Mouse (Mus musculus) G1E (cell line): ENCODE data around the gene Fam166a. TPM values are rescaled to one million over a fixed set of nuclear protein-coding genes. Genes with fewer than 3 reads are reported as not detected.
A peak's percentile ranks its signal among the peaks of the same experiment; 100 is the strongest.

Experiments
- ATAC-seq: 2 replicates; pipeline ENCODE4 v1.8.0; 2016; ENCODE audit warnings: mild to moderate bottlenecking; ENCODE audit not compliant: insufficient number of reproducible peaks, poor library complexity, low FRiP score, severe bottlenecking; ENCODE audit errors: extremely low read depth
- DNase-seq: peaks from one replicate; pipeline ENCODE4 v3.0.0; 2012; ENCODE audit warnings: low spot score
- H3K27me3 ChIP-seq: 2 replicates; pipeline ENCODE4 v1.6.1; 2012; ENCODE audit warnings: mild to moderate bottlenecking, low read length, inconsistent platforms; ENCODE audit not compliant: insufficient read depth
- H3K36me3 ChIP-seq: replicated peaks from 2 replicates; pipeline ENCODE3; 2012; ENCODE audit warnings: mild to moderate bottlenecking, inconsistent platforms
- H3K4me1 ChIP-seq: 2 replicates; pipeline ENCODE4 v1.6.1; 2012; ENCODE audit warnings: low read depth, low read length, inconsistent platforms, mixed read lengths; ENCODE audit not compliant: insufficient read depth
- H3K4me3 ChIP-seq: 2 replicates; pipeline ENCODE4 v1.5.1; 2012; ENCODE audit warnings: low read depth, mild to moderate bottlenecking, inconsistent platforms, low read length, moderate library complexity, mixed read lengths
- H3K9me3 ChIP-seq: replicated peaks from 2 replicates; pipeline ENCODE4 v1.6.1; 2012; ENCODE audit warnings: inconsistent platforms
- CTCF ChIP-seq: IDR thresholded peaks from 2 replicates; pipeline ENCODE4 v1.5.1; 2012; ENCODE audit warnings: low read depth, low read length, inconsistent platforms, mixed read lengths
- GATA1 ChIP-seq: IDR thresholded peaks from 2 replicates; pipeline ENCODE4 v1.6.1; 2012; ENCODE audit warnings: borderline replicate concordance, low read length, inconsistent platforms, mixed read lengths
- GATA2 ChIP-seq: IDR thresholded peaks from 2 replicates; pipeline ENCODE4 v1.6.1; 2012; ENCODE audit warnings: low read depth, low read length, inconsistent platforms, borderline replicate concordance
- POLR2AphosphoS5 ChIP-seq: IDR thresholded peaks from 2 replicates; pipeline ENCODE4 v1.6.1; 2012; ENCODE audit warnings: low read depth, low read length, inconsistent platforms; ENCODE audit not compliant: insufficient replicate concordance
- TAL1 ChIP-seq: conservative IDR thresholded peaks from 2 replicates; pipeline ENCODE4 v1.6.1; 2012; ENCODE audit warnings: low read depth, low read length, inconsistent platforms, mixed read lengths
- polyA plus RNA-seq: library from polyadenylated mRNA; stranded (reverse); fragments of >175 nt; gene quantifications from 2 replicates; pipeline ENCODE4 v1.2.3, GENCODE M21; 2012
- total RNA-seq, 2 experiments: library from RNA; stranded (forward) in 1 of 2; stranded (reverse) in 1 of 2; fragments of 200-1000 nt in 1 of 2; fragments of >200 nt in 1 of 2; fragmentation: Nextera tagmentation in 1 of 2; gene quantifications; 2 replicates each; pipeline ENCODE4 v1.2.3; 2014 to 2017

Fam166a gene
- total and polyA plus RNA-seq, 3 experiments: not detected

DNA sequence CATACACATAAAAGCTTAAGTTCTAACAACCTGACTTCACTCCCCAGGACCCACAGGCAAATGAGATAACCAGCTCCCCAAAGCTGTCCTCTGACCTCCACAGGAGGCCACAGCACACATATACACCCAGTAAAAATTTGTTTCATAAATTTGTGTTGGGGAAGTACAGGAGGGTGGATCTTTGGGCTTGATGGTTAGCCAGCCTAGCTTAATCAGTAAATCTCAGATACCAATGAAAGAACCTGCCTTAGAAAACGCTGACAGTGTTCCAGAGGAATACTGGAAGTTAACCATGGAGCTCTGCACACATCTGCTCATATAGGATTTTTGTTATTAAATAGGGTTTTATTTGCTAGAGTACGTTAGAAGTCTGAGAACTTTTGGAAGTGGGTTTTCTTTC, 879 bp upstream of the Fam166a start:
- no peak for DNase-seq
- H3K36me3 ChIP-seq: peaks cover 18% of the 10 kb centered on the region
- no peak overlapping the region for H3K4me3 ChIP-seq
- peaks cover 19% of the 10 kb centered on the region for H3K27me3 ChIP-seq
- H3K9me3 ChIP-seq: no peaks in the 10 kb centered on the region
- peaks cover 26% of the 10 kb centered on the region for H3K4me1 ChIP-seq
- TF ChIP-seq CTCF (no peak), GATA1 (no peak), GATA2 (no peak), TAL1 (no peak), POLR2AphosphoS5 (no peak)
- ATAC-seq: no peak

DNA sequence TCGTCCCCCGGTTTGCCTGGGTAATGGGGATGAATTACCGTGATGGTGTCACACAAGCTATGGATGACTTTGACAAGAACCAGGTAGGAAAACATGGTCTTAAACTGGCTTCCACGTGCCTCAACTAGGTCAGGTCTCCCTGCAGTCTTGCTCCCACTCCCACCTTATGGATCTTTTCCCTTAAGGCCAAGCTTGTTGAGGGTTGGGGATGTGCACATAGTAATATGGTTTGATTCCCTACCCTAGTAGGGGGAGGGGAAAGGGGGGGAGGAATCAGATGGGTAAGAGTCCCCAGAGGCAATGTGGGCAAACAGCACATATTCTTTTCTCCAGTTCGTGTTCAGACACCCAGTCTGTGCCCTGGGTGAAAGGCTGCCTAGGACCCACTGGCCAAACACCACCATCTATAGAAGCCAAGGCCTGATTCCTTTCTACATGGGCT, 2.8 kb downstream of the Fam166a start:
- 0 out of 2 replicates have a peak, but pooled peaks cover 3% of the 10 kb centered on the region for H3K27me3 ChIP-seq
- no peak for DNase-seq
- H3K36me3 ChIP-seq: peaks cover 30% of the 10 kb centered on the region
- H3K4me1 ChIP-seq: peaks cover 24% of the 10 kb centered on the region
- TF ChIP-seq POLR2AphosphoS5 (peak; percentile 89; the same call in 1 of the 2 replicates), GATA1 (no peak), CTCF (no peak)
- no peak overlapping the region for H3K4me3 ChIP-seq
- no peaks in the 10 kb centered on the region for H3K9me3 ChIP-seq
- ATAC-seq: no peak

DNA sequence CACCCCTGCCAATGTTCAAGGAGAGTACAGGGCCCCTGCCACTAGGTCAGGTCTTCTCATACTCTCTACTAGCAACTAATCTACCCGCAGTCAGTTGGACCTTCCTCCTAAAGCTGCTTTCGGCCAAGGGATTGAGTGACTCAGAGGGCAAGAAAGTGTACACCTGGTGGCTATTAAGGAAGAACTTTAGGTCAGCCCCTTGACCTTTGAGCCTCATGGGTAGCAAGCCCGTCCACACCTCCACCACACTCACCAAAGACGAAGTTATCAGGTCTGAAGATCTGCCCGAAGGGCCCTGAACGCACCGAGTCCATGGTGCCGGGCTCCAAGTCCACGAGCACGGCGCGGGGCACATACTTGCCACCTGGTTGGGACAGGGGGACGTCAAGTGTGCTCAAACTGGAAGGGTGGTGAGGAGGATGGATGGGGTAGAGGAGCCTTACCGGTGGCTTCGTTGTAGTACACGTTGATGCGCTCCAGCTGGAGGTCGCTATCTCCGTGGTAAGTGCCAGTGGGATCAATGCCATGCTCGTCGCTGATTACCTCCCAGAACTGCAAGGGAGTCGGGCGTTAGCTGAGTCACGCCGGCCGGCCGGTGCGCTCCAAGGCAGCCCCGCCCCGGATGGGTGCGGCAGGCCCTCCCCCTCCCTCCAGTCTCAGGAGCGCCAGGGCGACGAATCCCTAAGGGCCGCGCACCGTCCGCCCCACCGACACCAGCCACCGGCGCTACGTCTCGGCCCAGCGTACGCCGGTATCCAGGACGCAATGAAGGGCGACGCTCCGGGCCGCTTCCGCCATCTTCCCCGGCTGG, 5.3 kb downstream of the Fam166a start:
- Histone ChIP-seq H3K4me1 (peaks cover 47% of the 10 kb centered on the region), H3K36me3 (peaks cover 34% of the 10 kb centered on the region), H3K27me3 (no peaks in the 10 kb centered on the region), H3K9me3 (no peaks in the 10 kb centered on the region), H3K4me3 (peak overlapping the region; percentile 93)
- TF ChIP-seq CTCF: no peak
- TF ChIP-seq TAL1: no peak
- TF ChIP-seq POLR2AphosphoS5: no peak
- TF ChIP-seq GATA1: no peak
- TF ChIP-seq GATA2: no peak
- no peak for ATAC-seq
- peak; percentile 91 for DNase-seq

DNA sequence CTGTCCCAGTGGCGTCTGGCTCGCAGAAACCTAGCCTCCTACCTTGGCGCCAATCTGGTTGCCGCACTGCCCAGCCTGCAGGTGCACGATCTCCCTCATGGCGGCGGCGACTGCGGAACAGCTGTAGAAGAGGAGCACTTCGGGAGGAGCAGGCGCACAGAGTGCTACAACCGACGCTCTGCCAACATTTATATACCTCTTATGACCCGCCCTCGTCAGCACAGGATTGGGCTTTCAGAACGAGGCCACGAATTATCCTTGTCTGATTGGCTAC, 5.9 kb downstream of the Fam166a start, which contains the start of gene Tubb4b:
Tubb4b (minus strand) TSS at position 211 of the 274 bp plus-strand sequence.
- TF ChIP-seq POLR2AphosphoS5 (peak; percentile 99), CTCF (no peak)
- Histone ChIP-seq H3K27me3 (no peaks in the 10 kb centered on the region), H3K4me3 (peak within 1 kb of the TSS; percentile 93), H3K9me3 (no peaks in the 10 kb centered on the region), H3K36me3 (peaks cover 34% of the 10 kb centered on the region), H3K4me1 (peaks cover 53% of the 10 kb centered on the region)
- DNase-seq: no peak
- no peak for ATAC-seq

DNA sequence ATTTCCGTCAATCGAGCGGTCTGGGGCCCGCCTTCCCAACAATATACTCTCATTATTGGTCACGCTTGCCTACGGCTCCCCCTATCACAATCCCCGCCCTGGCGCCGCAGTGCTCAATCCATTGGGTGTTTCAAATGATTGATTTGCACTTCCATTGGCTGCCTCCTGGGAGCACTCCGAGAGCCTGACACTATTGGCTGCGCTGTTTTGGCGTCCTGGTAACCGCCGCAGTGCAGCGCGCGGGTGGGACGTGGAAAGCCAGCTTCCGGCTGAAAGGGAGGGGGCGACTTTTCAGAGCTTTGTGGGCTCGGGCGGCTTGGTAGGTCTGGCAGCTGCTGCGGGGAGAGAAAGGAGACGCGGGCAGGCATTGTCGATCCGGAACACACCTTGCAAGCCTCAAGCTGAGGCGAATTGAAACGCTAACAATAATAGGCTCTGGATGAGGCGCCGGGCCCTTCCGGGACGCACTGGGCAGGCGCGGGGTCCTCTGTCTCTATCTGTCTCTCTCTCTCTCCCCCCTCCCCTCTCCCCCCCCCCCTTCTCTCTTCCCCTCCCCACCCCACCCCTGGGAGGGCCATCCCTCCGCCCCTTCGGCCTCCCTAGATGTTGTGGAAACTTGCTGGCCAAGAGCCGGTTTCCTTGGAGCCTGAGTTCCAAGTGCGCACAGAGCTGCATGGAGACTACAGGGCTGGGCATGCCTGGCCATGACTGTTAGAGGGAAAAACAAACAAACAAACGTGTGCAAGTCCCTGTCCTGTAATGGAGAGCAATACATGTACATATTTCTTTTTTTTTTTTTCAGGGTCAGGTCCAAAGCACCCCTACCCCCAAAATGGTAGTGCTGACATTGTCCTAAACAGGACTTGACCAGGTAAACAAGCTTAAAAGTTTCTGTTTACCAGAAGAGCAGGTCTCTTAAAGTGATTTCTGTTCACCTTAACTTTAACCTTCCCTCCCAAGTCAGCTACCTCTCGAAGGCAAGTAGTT, 6.5 kb downstream of the Fam166a start:
- H3K27me3 ChIP-seq: peaks cover 1% of the 10 kb centered on the region; the same call in 1 of the 2 replicates
- DNase-seq (peak; percentile 99), ATAC-seq (peak; percentile 86)
- H3K4me1 ChIP-seq: peaks cover 59% of the 10 kb centered on the region
- peak overlapping the region; percentile 93 for H3K4me3 ChIP-seq
- TF ChIP-seq GATA1 (no peak), TAL1 (no peak), GATA2 (no peak), CTCF (no peak), POLR2AphosphoS5 (no peak)
- H3K36me3 ChIP-seq: peaks cover 34% of the 10 kb centered on the region
- no peaks in the 10 kb centered on the region for H3K9me3 ChIP-seq

DNA sequence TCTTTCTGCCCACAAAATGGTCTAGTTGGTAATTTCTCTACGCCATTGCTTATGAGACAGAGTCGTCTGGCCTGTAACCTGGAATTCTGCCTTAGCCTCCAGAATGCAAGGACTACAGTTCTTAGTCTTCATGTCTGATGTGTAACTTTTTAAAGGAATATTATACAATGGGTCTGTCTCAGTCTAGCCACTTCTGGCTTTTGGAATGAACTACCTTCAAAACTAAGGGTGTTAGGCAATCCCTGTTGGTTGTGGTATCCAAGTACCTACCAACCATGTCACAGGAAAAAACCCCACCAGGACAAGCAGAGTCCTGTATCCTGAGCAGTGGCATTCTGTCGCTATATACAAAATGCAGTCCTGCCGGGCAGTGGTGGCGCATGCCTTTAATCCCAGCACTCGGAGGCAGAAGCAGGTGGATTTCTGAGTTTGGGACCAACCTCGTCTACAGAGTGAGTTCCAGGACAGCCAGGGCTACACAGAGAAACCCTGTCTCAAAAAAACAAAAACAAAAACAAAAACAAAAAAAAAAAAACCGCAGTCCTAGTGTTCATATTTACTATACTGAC, 7.3 kb downstream of the Fam166a start:
- no peak for ATAC-seq
- H3K9me3 ChIP-seq: no peaks in the 10 kb centered on the region

More for the DNA sequence above, 7.3 kb downstream of the Fam166a start:
- H3K4me3 ChIP-seq: peak overlapping the region; percentile 93; the same call in 1 of the 2 replicates
- TF ChIP-seq CTCF (no peak), GATA2 (no peak), POLR2AphosphoS5 (no peak), TAL1 (no peak), GATA1 (no peak)
- peaks cover 10% of the 10 kb centered on the region for H3K27me3 ChIP-seq
- peaks cover 31% of the 10 kb centered on the region for H3K36me3 ChIP-seq
- DNase-seq: no peak
- peaks cover 67% of the 10 kb centered on the region for H3K4me1 ChIP-seq
